Mouse (Mus musculus): ENCODE data around the gene Mrto4.

Gene Mrto4

DNA sequence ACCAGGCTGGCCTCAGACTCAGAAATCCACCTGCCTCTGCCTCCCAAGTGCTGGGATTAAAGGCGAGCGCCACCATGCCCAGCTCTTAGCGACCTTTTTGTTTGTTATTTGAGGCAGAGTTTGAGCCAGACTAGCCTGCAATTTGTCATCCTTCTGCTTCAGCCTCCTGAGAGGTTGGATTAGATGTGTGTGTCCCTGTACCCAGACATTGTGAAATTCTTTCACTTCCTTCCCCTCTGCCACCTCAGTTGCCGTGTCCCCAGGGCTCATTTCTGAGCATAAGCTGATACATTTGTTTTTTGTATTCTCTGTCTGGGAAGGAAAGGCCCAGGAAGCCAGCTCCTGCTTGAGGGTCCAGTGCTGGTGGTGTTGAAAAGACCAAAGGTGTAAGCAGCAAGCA, 11.5 kb downstream of the Mrto4 start:
- DNase-seq (ENCODE audit: low read depth), result peak; percentile 68

DNA sequence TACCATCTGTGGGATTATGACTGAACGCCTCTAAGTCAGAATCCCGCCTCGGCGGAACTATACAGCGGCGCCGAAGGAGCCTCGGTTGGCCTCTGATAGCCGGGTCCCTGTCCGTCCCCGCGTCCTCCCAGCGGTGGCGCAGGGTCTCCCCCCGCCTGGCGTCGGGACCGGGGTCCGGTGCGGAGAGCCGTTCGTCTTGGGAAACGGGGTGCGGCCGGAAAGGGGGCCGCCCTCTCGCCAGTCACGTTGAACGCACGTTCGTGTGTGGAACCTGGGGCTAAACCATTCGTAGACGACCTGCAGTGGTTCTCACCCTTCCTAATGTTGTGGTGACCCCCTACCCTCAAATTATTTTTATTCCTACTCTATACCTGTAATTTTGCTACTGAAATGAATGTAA, 14.2 kb downstream of the Mrto4 start:
- no peak for DNase-seq (ENCODE audit: low read depth)

GRCm38 (mm10) chr4:139336822-139337483, 15.4 kb downstream of the Mrto4 start:
- peak; percentile 88 for DNase-seq (ENCODE audit: low read depth)

DNA sequence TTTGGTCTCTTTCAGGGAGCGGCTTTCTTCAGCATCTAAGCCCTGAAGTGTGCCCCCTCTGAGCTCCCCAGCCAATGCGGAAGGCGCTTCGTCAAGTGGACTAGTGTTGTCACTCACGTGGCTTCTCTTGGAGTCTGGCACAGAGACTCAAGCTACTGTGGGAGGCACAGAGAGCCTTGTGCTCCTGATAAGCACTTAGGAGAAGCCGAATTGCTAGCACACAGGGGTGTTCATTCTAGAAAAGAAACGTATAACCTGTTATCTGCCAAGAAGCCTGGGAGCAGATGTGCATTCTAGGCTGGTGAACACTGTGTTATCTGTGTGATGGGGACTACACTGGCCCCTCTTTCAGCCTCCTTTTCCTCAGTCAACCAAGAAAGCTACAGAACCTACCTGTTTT, 16.9 kb downstream of the Mrto4 start:
- no peak for DNase-seq (ENCODE audit: low read depth)

DNA sequence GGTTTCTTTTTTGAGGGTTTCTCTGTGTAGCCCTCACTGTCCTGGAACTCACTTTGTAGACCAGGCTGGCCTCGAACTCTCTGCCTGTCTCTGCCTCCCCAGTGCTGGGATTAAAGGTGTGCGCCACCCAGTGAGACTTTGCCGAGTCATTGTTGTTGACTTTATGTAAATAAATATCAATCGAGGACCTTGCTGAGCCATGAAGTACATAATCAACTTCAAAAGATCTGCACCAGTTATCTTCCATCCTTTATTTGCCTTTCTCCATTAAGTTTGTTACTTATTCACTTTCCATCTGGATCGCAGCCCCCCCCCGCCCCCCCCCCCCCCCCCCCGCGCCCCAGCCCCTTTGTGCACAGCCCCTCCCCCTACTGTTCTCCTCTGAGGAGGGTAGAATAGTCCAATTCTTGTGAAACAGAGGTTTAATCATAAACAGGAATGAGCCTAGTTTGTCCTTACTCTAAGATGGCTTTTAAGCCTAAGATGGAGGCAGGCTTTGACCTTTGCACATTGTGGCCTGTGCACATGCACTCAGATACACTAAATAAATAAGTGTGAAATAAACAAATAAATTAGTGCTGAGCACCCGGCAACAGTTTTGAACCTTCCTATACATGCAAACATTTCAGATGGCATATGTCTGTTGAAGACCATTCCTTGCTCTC, 17.6 kb downstream of the Mrto4 start:
- DNase-seq (ENCODE audit: low read depth), result no peak

GRCm38 (mm10) chr4:139330605-139331004, 21.8 kb downstream of the Mrto4 start:
- DNase-seq (ENCODE audit: low read depth), result peak; percentile 89

DNA sequence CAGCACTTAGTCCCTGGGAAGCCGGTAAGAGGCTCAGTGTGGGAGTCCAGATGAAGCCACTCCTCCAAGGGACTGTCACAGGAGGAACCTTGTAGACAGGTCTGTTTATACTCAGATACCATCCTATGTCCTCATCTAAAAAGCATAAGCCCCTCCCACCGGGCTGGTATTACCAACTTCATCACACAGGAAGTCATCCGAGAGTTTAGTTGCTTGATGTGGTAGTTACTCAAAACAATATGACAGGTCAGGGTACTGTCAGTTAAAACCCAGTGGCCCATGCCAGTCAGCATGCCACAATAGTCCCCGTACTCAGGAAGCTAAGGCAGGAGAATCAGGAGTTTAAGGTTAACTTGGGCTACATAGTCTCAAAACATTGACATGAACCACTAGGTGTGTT, 32.6 kb downstream of the Mrto4 start:
- DNase-seq (ENCODE audit: low read depth), result no peak

- DNase-seq (ENCODE audit: low read depth), result no peak
Measured at GRCm38 (mm10) chr4:139318449-139318848, 33.9 kb downstream of the Mrto4 start.

DNA sequence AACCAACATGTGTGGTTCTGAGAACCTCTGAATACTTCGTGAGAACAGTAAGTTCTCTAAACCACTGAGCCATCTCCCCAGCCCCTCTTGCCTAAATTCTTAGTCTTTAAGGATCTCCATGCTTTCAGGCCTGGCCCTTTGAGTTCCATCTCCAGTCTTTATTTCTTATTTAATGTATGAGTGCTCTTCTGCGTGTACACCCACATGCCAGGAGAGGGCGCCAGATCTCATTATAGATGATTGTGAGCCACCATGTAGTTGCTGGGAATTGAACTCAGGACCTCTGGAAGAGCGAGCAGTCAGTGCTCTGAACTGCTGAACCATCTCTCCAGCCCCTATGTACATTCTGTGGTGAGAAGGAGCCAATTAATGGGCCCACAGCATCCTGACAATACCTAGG, 39.7 kb downstream of the Mrto4 start:
- peak; percentile 74 for DNase-seq (ENCODE audit: low read depth)

GRCm38 (mm10) chr4:139311707-139312106, 40.7 kb downstream of the Mrto4 start:
- no peak for DNase-seq (ENCODE audit: low read depth)

- peak; percentile 45 for DNase-seq (ENCODE audit: low read depth)
Measured at GRCm38 (mm10) chr4:139310899-139311701, 41.3 kb downstream of the Mrto4 start.

DNA sequence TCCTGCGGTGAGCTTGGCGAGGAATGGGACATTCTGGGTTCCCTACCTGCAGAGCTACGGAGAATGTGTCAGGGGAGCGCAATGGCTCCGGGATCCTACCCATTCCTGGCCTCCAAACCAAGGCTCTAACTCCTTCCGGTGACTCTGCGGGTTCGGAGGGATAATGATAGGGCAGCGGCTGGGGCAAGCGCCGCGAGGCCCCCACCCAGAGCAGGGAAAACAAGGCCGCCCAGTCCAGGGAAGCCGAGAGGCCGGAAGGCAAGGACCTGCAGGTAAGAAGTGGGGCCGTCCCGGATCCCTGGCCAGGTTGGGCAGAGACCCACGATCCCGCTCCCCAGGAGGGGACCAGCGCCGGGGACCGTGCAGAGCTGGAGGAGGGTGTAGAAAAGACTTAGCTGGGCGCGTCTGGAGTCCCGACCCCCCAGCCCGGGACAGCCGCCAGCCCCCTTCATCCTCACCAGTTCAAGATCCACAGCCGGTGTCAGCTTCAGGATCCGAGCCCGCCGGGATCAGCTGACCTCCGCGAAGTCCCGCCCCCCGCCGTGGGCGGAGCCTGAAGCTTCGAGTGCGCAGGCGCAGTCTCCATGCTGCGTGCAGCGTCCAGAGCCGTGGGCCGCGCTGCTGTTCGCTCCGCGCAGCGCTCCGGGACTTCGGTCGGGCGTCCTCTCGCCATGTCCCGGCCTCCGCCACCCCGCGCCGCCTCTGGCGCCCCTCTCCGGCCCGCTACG, 42.0 kb downstream of the Mrto4 start, which contains the start of the genes Pqlc2 and Akr7a5:
Gene Pqlc2 (minus strand): TSS at position 538 of the 728 bp plus-strand sequence.
Gene Akr7a5 (plus strand): TSS at position 574 of the 728 bp plus-strand sequence.
- peak; percentile 90 for DNase-seq (ENCODE audit: low read depth)

DNA sequence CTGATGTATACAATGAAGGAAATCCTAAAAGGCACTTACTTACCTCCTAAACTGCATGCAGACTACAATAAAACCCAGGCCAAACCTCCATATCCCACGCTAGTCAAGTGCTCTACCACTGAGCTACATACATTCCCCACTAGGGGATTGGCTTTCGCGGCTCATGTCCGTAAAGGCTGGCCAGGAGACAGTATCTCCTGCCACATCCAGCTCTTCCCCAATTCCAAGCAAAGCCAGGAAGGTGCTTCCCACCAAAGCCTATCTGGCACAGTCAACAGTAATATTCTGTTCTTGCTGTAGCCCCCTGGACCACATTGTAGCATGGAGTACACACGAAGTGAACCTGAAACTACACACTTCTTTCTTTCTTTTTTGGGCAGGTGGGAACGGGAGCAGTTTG, 42.7 kb downstream of the Mrto4 start:
- DNase-seq (ENCODE audit: low read depth), result no peak

DNA sequence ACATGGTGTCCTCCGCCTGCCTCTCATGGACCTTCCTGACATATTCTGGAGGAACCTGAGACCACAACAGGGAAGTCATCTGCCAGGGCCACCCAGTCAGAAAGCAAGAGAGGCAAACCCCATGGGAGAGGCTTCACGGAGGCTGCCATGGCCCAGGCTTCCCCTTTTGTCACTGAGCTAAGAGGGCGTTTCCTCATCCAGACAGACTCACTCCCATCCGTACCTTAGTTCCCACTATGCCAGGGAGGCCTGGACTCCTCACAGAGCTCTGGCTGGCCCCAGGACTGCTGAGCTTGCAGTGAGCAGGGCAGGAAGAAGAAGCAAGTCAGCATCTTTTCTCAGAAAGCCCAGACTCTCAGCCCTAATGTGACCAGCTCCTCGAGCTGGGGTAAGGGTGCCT, 44.5 kb downstream of the Mrto4 start:
- DNase-seq (ENCODE audit: low read depth), result no peak

DNA sequence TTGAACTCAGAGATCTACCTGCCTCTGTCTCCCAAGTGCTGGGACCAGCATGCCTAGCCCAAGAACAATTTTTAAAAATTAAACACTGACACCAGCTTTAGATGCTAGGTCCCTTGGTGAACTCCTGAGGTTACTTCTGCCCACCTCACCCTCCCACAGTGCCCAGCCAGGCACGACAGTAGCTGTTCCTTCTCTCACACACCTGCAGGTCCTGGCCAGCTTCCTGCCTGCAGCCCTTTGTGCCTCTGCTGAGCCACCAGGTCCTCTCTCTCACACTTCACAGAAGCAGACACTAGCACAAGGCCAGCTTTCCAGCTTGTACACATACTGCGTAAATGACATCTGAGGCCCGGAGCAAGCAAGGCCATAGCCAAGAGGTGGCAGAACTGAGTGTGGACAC, 46.9 kb downstream of the Mrto4 start:
- no peak for DNase-seq (ENCODE audit: low read depth)

GRCm38 (mm10) chr4:139302241-139302640, 50.1 kb downstream of the Mrto4 start:
- DNase-seq (ENCODE audit: low read depth), result no peak

DNA sequence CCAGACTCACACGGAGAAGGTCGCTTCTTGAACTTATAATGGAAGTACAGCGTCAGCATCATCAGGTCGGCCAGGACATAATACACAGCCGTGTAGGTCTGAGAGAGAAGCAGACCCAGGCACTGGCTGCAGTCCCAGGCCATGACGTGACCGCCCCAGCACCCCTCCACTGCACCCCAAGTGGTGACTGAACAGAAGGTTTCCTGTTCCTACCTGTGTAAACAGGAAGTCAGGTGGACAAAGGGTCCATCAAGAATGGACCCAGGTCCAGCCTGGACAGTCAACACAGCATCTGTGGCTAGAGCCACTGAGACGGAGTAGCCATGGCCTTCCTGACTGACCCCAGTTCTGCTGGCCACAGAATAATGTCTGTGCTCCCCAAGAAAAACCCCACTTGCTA, 50.6 kb downstream of the Mrto4 start:
- no peak for DNase-seq (ENCODE audit: low read depth)

DNA sequence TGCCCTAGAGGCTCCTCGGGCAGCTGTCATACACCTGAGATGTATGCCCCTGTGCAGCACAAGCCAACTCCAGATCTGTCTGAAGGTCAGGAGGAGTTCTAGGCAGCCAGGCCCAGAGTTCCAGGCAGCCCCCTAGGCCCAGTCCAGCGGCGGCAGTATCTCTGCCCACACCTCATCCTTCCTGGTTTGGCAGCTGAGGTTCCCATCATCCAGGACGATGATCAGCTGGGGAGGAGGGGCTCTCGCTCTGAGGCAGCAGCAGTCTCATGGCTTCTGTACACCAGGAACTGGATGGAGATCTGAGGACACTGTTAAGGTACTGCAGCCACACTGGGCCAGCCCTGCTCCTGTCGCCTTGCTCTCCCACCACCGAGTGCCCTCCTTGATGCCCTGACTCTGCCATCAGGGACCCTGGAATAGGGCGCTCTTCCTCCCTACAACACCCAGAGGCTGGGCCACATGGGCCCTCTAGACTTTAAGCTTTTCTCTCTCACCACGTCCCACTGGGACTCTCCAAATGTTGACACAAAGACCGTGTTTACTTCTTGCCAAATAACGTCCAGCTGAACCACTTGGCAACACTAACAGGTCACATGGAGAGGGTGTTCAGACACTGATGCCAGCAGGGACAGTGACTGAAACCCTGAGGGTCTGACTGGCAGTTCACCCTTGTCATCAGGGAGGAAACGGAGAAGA, 53.6 kb downstream of the Mrto4 start:
- DNase-seq (ENCODE audit: low read depth), result no peak

GRCm38 (mm10) chr4:139297566-139297965, 54.8 kb downstream of the Mrto4 start:
- no peak for DNase-seq (ENCODE audit: low read depth)
